Mouse (Mus musculus) stomach, embryonic 14.5 days (tissue): ENCODE data around the gene Prpsap1. TPM values are rescaled to one million over a fixed set of nuclear protein-coding genes. Genes with fewer than 3 reads are reported as not detected.

Experiments
- ATAC-seq: fragments of 200-750 bp; cut with Nextera tagmentation; 2 replicates; pipeline ENCODE4 v1.8.0; 2017; ENCODE audit warnings: low read depth, moderate TSS enrichment; ENCODE audit not compliant: insufficient number of reproducible peaks, insufficient read depth, low FRiP score
- H3K27ac ChIP-seq: fragments of 300-500 bp; sonication (generic); 2 replicates; pipeline ENCODE4 v1.5.1; 2014; ENCODE audit warnings: mild to moderate bottlenecking, low read length, moderate library complexity, mixed read lengths
- H3K27me3 ChIP-seq: fragments of 300-500 bp; sonication (generic); 2 replicates; pipeline ENCODE4 v1.6.1; 2014; ENCODE audit warnings: low read length, control low read depth, mixed read lengths; ENCODE audit not compliant: control insufficient read depth, insufficient read depth
- H3K36me3 ChIP-seq: fragments of 300-500 bp; sonication (generic); 2 replicates; pipeline ENCODE4 v1.6.1; 2014; ENCODE audit warnings: mild to moderate bottlenecking, control low read depth, low read length, moderate library complexity, mixed read lengths; ENCODE audit not compliant: control insufficient read depth, insufficient read depth
- H3K4me1 ChIP-seq: fragments of 300-500 bp; sonication (generic); 2 replicates; pipeline ENCODE4 v1.6.1; 2014; ENCODE audit warnings: low read length, control low read depth, mixed read lengths; ENCODE audit not compliant: control insufficient read depth, insufficient read depth
- H3K4me2 ChIP-seq: fragments of 300-500 bp; sonication (generic); replicated peaks from 2 replicates; pipeline ENCODE4 v1.6.1; 2014; ENCODE audit warnings: low read depth, low read length, control low read depth
- H3K4me3 ChIP-seq: fragments of 300-500 bp; sonication (generic); 2 replicates; pipeline ENCODE4 v1.5.1; 2014; ENCODE audit warnings: low read depth, low read length, control low read depth
- H3K9ac ChIP-seq: fragments of 300-500 bp; sonication (generic); replicated peaks from 2 replicates; pipeline ENCODE4 v1.6.1; 2014; ENCODE audit warnings: low read depth, mild to moderate bottlenecking, control low read depth, low read length, moderate library complexity, mixed read lengths
- H3K9me3 ChIP-seq: fragments of 300-500 bp; sonication (generic); 2 replicates; pipeline ENCODE4 v1.6.1; 2016; ENCODE audit warnings: low read depth, low read length, control low read depth; ENCODE audit not compliant: control insufficient read depth
- WGBS: fragments of 180-500 bp; shearing (Covaris S2); extraction: QIAGEN DNeasy Blood & Tissue Kit; methylation state at CpG from one replicate; pipeline ENCODE4 v1.1.7; 2014; 5-methylcytosine and 5-hydroxymethylcytosine counted together
- polyA plus RNA-seq: library from polyadenylated mRNA; unstranded; fragments of >200 nt; fragmentation: Nextera tagmentation; extraction: Ambion mirVana; gene quantifications from 2 replicates; pipeline ENCODE4 v1.2.1, GENCODE M21; 2014

Prpsap1 gene
- polyA plus RNA-seq, 1 experiment from 2014 or later: 218 TPM

- Histone ChIP-seq H3K36me3 (no peaks in the 10 kb centered on the region), H3K27me3 (no peaks in the 10 kb centered on the region), H3K9me3 (no peaks in the 10 kb centered on the region), H3K4me2 (no peak overlapping the region), H3K9ac (no peak overlapping the region), H3K27ac (no peak overlapping the region), H3K4me3 (no peak overlapping the region), H3K4me1 (no peaks in the 10 kb centered on the region)
- no peak for ATAC-seq
- WGBS: 93% methylated on average over 3 of the region's 3 CpGs
These were observed 44.7 kb downstream of the Prpsap1 start for GRCm38 (mm10) chr11:116449341-116449740.

- no peak overlapping the region for H3K4me2 ChIP-seq
- H3K4me1 ChIP-seq: no peaks in the 10 kb centered on the region
- H3K9ac ChIP-seq: no peak overlapping the region
- no peaks in the 10 kb centered on the region for H3K36me3 ChIP-seq
- no peaks in the 10 kb centered on the region for H3K27me3 ChIP-seq
- 72% methylated on average over 5 of the region's 5 CpGs for WGBS
- no peak for ATAC-seq
- H3K9me3 ChIP-seq: no peaks in the 10 kb centered on the region
- no peak overlapping the region for H3K27ac ChIP-seq
- no peak overlapping the region for H3K4me3 ChIP-seq
These were observed 46.2 kb downstream of the Prpsap1 start for GRCm38 (mm10) chr11:116447822-116448221.

GRCm38 (mm10) chr11:116446308-116446887 is 47.6 kb downstream of the Prpsap1 start:
- H3K4me1 ChIP-seq: no peaks in the 10 kb centered on the region
- WGBS: 10% methylated on average over 19 of the region's 19 CpGs
- no peaks in the 10 kb centered on the region for H3K36me3 ChIP-seq
- H3K27ac ChIP-seq: no peak overlapping the region
- no peak overlapping the region for H3K9ac ChIP-seq
- peak; percentile 7; the same call in 1 of the 2 replicates for ATAC-seq
- H3K9me3 ChIP-seq: no peaks in the 10 kb centered on the region
- H3K4me3 ChIP-seq: no peak overlapping the region
- H3K27me3 ChIP-seq: no peaks in the 10 kb centered on the region
- peak overlapping the region; percentile 22; the same call in 1 of the 2 replicates for H3K4me2 ChIP-seq

- H3K27ac ChIP-seq: no peak overlapping the region
- H3K4me1 ChIP-seq: no peaks in the 10 kb centered on the region
- peak overlapping the region; percentile 22; the same call in 1 of the 2 replicates for H3K4me2 ChIP-seq
- no peaks in the 10 kb centered on the region for H3K27me3 ChIP-seq
- H3K9me3 ChIP-seq: no peaks in the 10 kb centered on the region
- peak; percentile 42; the same call in 1 of the 2 replicates for ATAC-seq
- no peak overlapping the region for H3K9ac ChIP-seq
- 20% methylated on average over 16 of the region's 16 CpGs for WGBS
- H3K4me3 ChIP-seq: no peak overlapping the region
- no peaks in the 10 kb centered on the region for H3K36me3 ChIP-seq
These were observed 48.2 kb downstream of the Prpsap1 start for GRCm38 (mm10) chr11:116445596-116446307.

- Histone ChIP-seq H3K4me3 (no peak overlapping the region), H3K27ac (no peak overlapping the region), H3K36me3 (peaks cover 7% of the 10 kb centered on the region), H3K27me3 (no peaks in the 10 kb centered on the region), H3K9ac (no peak overlapping the region), H3K9me3 (no peaks in the 10 kb centered on the region), H3K4me1 (no peaks in the 10 kb centered on the region), H3K4me2 (no peak overlapping the region)
- 94% methylated on average over 6 of the region's 6 CpGs for WGBS
- ATAC-seq: no peak
These were observed 50.1 kb downstream of the Prpsap1 start for GRCm38 (mm10) chr11:116443935-116444334.

- no peak overlapping the region for H3K27ac ChIP-seq
- H3K4me2 ChIP-seq: no peak overlapping the region
- H3K9ac ChIP-seq: no peak overlapping the region
- no peak overlapping the region for H3K4me3 ChIP-seq
- H3K36me3 ChIP-seq: peaks cover 8% of the 10 kb centered on the region
- 85% methylated on average over 6 of the region's 6 CpGs for WGBS
- no peaks in the 10 kb centered on the region for H3K27me3 ChIP-seq
- ATAC-seq: no peak
- no peaks in the 10 kb centered on the region for H3K9me3 ChIP-seq
- H3K4me1 ChIP-seq: no peaks in the 10 kb centered on the region
These were observed 50.7 kb downstream of the Prpsap1 start for GRCm38 (mm10) chr11:116443311-116443710.

GRCm38 (mm10) chr11:116442867-116443177 is 51.2 kb downstream of the Prpsap1 start:
- no peak for ATAC-seq
- H3K4me2 ChIP-seq: no peak overlapping the region
- H3K4me3 ChIP-seq: no peak overlapping the region
- no peaks in the 10 kb centered on the region for H3K9me3 ChIP-seq
- WGBS: 69% methylated on average over 6 of the region's 6 CpGs
- H3K27me3 ChIP-seq: no peaks in the 10 kb centered on the region
- no peak overlapping the region for H3K9ac ChIP-seq
- H3K4me1 ChIP-seq: no peaks in the 10 kb centered on the region
- no peak overlapping the region for H3K27ac ChIP-seq
- H3K36me3 ChIP-seq: peaks cover 9% of the 10 kb centered on the region

GRCm38 (mm10) chr11:116442129-116442866 is 51.7 kb downstream of the Prpsap1 start:
- Histone ChIP-seq H3K9me3 (no peaks in the 10 kb centered on the region), H3K4me2 (no peak overlapping the region), H3K27ac (no peak overlapping the region), H3K4me3 (no peak overlapping the region), H3K9ac (no peak overlapping the region), H3K36me3 (peaks cover 14% of the 10 kb centered on the region), H3K27me3 (no peaks in the 10 kb centered on the region), H3K4me1 (no peaks in the 10 kb centered on the region)
- ATAC-seq: no peak
- 78% methylated on average over 15 of the region's 15 CpGs for WGBS
